Mouse (Mus musculus): ENCODE measurements around the gene Sgf29.

The Sgf29 gene

DNA sequence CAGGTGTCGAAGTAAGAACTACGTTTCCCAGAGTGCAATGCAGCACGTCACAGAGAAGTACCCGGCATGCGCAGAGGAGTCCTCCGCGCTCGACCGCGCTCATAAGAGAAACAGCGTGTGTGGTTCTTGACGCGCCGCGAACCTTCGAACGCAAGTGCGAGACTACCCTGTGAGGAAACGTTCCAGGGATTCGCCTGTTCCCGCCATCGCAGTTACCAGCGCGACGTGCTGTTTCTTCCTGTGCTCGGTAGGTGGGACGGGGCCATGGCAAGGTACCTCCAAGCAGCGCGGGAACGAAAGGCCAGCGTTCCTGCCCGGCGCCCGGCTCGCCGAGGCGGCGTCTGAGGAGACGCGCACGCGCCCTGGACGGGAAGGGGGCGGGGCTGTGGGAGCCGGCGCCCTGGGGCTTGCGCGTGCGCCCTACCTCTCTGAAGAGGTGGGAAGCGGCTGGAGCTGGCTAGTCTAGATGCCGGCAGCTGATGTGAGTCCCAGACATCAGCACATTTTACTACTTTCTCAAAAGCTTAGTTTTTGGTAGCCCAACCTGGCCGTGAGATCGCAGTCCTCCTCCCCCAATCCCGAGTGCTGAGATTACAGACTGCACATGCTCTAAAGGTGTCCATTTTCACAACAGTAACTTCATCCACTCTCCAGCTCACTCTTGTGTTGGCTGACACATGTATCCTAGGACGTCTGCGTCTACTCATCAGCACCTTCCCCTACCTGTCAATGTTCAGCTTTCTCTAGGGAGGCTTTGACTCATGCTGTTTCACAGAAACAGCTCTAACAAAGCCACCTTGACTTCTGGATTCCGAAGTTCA is at the start of gene Sgf29:
Sgf29 (plus strand) TSS at position 79 of the 821 bp plus-strand sequence.
- peak; percentile 97 for DNase-seq

GRCm38 (mm10) chr7:126601896-126602295 is 47.2 kb upstream of the Sgf29 start:
- DNase-seq, result no peak

- no peak for DNase-seq
Measured at GRCm38 (mm10) chr7:126602650-126603049, 46.5 kb upstream of the Sgf29 start.

DNA sequence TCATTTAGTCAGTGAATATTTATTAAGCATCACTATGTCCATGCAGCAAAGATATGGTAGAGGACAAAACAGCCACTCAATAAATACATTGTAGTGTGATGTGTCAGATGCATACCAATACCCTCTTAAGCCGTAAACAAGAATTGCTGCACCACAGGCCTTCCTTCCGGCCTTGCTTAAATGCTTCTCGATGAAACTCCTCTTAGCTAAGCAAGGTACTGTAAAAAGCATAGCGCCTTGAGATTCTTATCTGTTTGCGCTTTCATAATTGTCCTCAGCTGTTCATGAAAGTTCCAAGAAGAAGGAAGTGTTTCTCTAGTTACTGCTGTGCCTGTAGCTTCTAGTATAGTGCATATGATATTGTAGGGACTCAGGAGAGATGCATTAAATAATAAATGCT is 42.5 kb upstream of the Sgf29 start:
- no peak for DNase-seq

GRCm38 (mm10) chr7:126607064-126607463 is 42.0 kb upstream of the Sgf29 start:
- DNase-seq, result peak; percentile 53

DNA sequence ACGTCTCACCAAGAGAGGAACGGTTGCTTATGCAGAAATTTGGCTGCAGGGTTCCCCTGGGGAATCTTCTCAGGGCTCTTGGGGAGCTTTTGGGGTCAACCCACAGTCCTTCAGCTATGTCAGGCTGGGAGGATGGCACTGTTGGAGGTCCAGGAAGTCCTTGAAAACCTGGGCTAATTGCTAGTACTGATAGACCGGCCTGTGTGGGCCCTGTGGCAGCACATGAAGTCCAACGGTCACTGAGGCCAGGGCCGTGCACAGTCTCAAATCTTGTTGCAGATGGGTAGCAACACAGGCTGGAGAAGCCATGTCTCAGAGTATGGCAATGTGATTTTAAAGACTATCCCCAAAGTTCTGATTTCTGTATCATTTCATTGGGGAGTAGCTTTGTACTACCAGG is 41.3 kb upstream of the Sgf29 start:
- no peak for DNase-seq

DNA sequence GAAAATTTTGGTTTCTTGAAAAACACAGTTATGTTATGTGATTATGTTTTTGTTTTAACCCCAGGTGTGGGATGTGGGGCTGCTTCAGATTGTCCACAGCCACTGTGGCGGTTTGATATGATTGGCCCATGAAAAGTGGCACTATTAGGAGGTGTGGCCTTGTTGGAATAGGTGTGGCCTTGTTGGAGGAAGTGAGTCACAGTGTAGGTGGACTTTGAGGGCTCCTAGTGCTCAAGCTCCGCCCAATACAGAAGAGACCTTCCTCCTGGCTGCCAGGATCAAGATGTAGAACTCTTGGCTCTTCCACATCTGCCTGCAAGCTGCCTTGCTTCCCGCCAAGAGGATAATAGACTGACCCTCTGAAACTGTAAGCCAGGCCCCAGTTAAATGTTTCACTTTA is 36.4 kb upstream of the Sgf29 start:
- DNase-seq, result no peak

DNA sequence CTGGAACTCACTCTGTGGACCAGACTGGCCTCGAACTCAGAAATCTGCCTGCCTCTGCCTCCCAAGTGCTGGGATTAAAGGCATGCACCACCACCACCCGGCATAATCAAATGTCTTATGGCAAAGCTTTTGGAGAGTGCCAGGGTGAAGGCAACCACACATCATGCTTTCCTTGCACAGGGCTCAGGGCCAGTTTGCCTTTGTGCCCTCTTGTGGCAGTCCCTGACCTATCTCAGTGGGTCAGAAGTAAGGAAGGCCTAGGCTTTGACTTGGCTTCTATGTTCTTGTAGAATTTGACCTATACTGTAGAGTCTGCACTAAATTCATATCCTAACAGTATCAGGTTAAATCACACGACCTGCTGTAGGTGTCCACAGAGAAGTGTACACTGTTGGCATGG is 32.4 kb upstream of the Sgf29 start:
- no peak for DNase-seq

- no peak for DNase-seq
Measured at GRCm38 (mm10) chr7:126619559-126620275, 29.4 kb upstream of the Sgf29 start.

DNA sequence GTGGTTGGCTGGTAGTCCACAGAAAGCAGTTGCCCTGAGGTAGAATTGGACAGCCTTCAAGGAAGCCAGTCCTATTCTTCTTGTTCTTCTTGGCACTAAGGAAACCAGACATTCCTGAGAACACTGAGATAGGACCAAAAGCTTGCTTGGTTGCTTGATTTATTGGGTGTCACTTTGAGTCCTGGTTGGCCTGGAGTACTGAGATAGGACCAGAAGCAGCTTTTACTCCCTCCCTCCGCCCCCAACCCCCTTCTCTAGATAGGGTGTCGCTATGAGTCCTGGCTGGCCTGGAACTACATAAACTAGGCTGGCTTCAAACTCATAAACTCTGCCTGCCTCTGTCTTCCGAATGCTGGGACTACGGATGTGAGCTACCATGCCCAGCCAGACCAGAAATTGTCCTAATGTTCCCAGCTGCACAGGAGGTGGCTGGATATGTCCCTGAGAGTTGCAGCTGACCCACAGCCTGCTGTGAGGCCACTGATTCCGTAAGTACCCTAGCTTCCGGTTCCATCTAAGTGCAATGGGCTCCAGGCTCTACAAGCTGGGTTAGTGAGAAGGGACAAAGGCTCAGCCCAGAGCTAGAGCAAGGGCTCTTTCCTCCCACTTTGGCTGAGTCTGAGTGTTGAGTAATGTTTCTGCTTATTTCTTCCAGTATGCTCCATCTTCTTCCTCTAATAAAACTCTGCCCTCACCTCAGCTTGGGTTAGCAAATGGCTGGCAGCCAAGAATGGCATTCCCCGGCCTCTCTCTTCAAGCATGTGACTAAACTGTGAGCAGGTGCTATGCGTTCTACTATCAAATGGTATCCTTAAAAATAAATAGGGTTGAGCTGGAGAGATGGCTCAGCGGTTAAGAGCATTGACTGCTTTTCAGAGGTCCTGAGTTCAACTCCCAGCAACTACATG is 27.4 kb upstream of the Sgf29 start:
- DNase-seq, result peak; percentile 48

DNA sequence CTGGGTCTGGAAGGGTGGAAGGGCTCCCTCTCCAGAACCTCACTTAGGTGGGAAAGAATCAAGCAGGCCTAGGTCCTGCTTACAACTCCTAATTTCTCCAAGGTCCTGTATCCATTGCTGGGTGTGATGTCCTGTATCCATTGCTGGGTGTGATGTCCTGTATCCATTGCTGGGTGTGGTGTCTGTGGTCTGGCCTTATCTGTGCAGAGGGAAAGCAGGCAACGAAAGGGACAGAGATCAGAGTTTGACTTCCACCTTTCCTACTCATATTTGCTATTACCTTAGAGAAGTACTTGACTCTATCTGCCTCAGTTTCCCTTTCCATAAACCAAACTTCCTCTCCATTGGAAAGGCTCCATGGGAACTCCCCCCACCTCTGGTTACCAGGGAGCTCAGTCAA is 25.7 kb upstream of the Sgf29 start:
- no peak for DNase-seq

DNA sequence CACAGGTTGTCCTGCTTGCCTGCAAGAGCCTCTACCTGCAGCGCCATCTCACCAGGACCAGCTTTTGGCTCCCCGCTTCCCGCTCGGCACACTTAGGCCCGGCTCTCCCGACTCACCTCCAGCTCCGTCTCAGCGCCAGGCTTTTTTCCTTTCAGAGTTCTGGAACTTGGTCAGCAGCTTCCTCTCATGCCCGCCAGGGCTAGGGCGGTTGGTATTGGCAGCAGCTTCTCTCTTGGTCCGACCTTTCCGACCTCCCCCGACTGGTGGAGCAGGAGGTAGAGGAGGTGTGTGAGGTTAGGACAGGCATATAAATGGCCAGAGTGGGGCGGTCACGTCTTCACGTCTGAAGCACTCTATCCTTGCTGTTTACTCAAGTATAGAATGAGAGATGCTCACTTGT is 24.3 kb upstream of the Sgf29 start:
- DNase-seq, result peak; percentile 26

- peak; percentile 73 for DNase-seq
Measured at GRCm38 (mm10) chr7:126625369-126625768, 23.7 kb upstream of the Sgf29 start.

- DNase-seq, result no peak
Measured at GRCm38 (mm10) chr7:126625807-126626600, 23.1 kb upstream of the Sgf29 start.

GRCm38 (mm10) chr7:126628111-126628510 is 21.0 kb upstream of the Sgf29 start:
- DNase-seq, result peak; percentile 49

DNA sequence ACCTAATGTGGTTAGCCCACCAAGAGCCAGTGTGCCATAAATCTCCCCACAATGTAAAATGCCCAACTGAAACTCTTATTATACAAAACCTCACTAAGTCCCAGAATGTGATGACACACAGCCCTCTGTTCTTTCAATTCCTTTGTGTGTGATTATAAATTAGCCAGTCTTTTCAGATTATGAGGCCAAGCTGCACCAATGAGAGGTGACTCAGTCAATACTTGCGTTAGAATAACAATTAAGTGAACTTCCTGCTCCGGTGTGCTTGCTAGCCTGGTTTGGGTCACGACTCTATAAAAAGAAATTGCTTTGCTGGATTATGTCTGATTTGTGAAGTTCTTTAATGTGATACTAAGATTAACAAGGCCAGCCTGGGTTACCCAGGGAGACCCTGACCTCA is 19.2 kb upstream of the Sgf29 start:
- DNase-seq, result no peak

- DNase-seq, result no peak
Measured at GRCm38 (mm10) chr7:126630824-126631518, 18.1 kb upstream of the Sgf29 start, which contains the start of gene Nupr1. TSS of gene Nupr1 (minus strand) at chr7:126630861.

DNA sequence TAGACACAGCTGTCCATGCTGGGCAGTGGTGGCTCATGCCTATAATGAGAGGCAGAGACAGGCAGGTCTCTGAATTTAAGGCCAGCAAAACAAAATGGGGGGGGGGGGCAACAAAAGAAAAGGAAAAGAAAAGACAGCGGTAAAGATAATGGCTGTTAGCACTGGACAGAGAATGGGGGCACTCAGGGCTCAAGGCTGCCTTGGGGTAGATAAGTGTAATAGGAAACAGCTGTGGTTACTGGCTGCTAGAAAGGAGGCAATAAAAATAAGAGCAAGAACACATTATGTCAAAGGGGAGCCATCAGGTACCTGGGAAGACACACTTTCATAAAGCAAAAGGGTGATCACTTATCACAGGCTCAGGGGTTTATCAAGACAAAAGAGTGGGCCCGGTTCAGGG is 16.6 kb upstream of the Sgf29 start:
- no peak for DNase-seq

GRCm38 (mm10) chr7:126635375-126635774 is 13.7 kb upstream of the Sgf29 start:
- DNase-seq, result no peak

DNA sequence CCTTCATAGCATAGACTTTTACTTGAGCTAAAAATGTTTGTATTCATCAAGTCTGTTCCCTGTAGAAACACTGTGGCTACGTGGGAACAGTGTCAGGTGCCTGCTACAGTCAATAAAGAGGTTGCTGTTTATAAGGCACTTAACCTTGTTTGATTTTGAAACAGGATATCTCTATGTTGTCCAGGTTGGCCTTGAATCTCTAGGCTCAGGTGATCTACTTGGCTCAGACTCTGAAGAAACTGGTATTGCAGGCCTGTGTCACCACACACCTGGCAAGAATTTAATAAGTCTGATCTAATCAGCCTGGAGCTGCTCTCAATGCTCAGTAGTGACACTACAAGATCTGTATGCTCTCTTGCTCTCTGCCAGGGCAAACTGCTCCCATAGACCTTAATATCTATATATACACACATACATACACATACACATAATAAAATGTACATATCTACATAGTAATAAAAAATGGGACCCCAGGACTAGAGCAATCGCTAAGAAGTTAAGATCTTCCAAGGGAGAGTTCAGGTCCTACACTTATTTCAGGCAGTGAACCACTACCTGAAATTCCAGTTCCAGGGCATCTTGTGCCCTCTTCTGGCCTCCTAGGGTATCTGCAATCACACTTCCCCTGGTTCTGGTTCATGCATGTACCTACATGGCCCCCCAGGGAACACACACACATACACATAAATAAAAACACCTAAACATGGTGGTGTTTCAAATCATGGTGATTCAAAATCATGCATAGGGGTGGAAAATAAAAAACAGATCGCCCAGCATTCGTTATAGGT is 12.2 kb upstream of the Sgf29 start:
- peak; percentile 54 for DNase-seq
